Mouse (Mus musculus): Measurements from ENCODE around the gene Tfpi2.

Gene Tfpi2

DNA sequence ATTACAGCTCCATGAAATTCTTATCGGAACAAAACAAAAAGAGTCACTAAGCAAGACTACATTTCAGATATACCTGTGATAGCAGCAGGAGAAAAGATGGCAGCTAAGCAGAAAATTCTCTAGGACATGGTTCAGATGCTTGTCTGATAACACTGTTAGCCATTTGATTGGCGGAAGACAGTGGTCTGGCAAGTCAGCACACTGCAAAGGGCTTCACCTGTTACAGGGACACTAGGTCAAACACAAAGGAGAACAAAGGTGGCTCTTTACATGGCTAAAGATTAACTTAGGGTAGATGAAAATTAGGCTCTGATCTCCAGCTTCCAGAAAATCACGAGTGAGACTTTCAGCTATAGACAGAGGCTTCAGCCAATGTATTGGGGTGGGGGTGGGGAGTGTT lies at the start of gene Tfpi2:
TSS of gene Tfpi2 (minus strand) at position 170 of the 400 bp plus-strand sequence.
- DNase-seq (ENCODE audit: low spot score in 2 of 2), result no peak

DNA sequence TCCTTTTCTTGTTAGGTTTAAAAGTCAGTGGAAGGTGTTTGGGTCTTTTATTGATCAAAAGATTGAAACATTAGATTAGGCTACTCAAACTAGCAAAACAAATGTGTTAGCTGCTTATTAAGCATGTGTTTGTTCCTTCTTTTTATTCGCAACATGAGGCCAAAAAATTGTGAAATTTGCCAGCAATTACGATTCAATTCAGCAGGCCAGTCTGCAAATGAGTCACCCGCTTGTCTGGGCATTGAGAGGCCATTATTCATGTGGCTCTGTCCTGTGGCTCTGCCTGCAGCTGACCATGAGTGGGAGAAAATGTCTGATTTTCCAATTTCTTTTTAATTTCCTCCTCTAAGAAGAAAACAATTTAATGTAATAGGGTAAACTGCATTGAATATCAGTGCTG lies 42.2 kb upstream of the Tfpi2 start:
- DNase-seq (ENCODE audit: low spot score in 2 of 2), result no peak

GRCm38 (mm10) chr6:4026367-4026766 lies 37.6 kb upstream of the Tfpi2 start:
- DNase-seq (ENCODE audit: low spot score in 2 of 2), result no peak

- DNase-seq (ENCODE audit: low spot score in 2 of 2), result no peak
Observed at GRCm38 (mm10) chr6:4022645-4023044, 33.9 kb upstream of the Tfpi2 start.

- no peak for DNase-seq (ENCODE audit: low spot score in 2 of 2)
Observed at GRCm38 (mm10) chr6:4009548-4009947, 20.8 kb upstream of the Tfpi2 start.

DNA sequence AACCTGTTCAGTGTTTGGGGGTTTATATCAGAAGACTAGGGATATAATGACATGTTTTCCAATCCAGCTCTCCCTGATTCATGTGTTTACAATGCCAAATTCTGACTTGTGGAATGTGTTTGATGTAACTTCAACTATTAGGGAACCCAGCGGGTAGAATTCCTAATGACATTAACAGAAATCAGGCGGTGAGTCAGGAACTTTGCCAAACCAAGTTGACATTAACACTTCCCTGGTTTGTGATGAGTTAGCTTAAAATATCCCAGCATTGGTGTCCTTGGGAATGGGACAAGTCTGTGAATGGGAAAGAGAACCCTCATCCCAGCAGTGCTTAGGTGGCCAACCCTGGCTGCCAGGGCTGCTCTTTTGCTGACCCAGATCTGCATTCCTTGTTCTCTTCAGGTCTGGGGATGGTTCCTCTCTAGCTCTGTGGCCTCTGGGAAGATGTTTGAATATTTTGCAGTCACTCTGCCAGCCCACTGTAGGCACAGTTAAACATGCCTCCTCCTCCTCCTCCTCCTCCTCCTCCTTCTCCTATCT lies 19.9 kb upstream of the Tfpi2 start:
- DNase-seq (ENCODE audit: low spot score in 2 of 2), result no peak

DNA sequence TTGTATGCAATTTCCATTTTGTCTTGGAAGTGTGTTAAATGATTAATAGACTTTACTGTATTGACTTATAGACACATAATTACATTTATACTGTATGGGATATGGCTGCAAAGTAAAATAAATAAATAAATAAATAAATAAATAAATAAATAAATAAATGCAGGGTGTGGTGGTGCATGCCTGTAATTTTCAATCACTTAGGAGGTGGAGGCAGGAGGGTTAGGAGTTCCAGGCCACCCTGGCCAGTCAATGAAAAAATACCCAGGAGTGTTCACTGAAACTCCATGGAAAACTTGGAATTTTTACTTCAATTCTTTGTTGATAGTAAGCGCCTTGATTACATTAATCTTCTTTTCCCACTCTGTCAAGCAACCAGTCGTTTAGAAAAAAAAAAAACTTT lies 16.1 kb upstream of the Tfpi2 start:
- DNase-seq (ENCODE audit: low spot score in 2 of 2), result no peak

GRCm38 (mm10) chr6:4003890-4004306 lies 15.2 kb upstream of the Tfpi2 start, which contains the start of gene Gng11:
Gene Gng11 (plus strand): TSS chr6:4003904.
- DNase-seq (ENCODE audit: low spot score in 2 of 2), result peak; percentile 11 to 27

- no peak for DNase-seq (ENCODE audit: low spot score in 2 of 2)
Observed at GRCm38 (mm10) chr6:4003445-4003844, 14.7 kb upstream of the Tfpi2 start.

DNA sequence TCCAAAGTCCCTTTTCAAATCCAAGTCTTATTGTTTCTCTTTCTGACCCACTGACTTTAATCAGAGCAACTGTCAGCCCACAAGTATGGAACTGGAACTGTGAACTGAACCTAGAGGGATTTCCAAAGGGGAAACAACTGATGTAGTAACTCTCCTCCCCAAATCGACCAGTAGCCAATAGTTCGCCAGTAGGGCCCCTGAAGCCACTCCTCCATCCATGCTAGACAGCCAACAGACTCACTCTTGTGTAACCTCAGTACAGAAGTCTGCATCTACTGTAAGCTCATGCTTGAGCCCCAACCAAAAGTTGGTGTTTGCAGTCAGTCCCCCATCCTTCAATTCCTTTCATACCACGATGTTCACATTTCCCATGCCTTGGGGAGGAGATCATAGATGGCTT lies 12.0 kb upstream of the Tfpi2 start:
- DNase-seq (ENCODE audit: low spot score in 2 of 2), result no peak

- DNase-seq (ENCODE audit: low spot score in 2 of 2), result no peak
Observed at GRCm38 (mm10) chr6:3999296-3999695, 10.6 kb upstream of the Tfpi2 start.

- DNase-seq (ENCODE audit: low spot score in 2 of 2), result no peak
Observed at GRCm38 (mm10) chr6:3998089-3998488, 9.4 kb upstream of the Tfpi2 start.

DNA sequence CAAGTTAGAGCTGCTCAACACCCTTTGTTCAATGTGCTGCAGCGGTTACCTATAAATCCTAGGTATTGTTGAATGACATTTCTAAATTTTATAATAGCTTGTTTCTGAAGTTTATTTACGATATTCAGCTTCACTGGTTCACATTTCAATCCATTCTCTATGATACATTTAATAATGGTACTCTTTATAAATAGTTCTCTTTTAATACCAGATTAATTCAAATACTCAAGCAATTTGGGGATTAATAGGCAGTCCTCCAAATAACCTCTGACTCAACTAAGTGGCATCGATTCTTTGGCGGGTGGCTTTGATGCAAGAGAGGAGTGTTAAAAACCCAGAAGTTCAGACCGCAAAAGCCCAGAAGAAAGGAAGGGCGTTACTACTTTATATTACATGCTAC lies 4.8 kb upstream of the Tfpi2 start, which contains the start of gene Gngt1:
TSS of gene Gngt1 (plus strand) at position 301 of the 400 bp plus-strand sequence.
- no peak for DNase-seq (ENCODE audit: low spot score in 2 of 2)

DNA sequence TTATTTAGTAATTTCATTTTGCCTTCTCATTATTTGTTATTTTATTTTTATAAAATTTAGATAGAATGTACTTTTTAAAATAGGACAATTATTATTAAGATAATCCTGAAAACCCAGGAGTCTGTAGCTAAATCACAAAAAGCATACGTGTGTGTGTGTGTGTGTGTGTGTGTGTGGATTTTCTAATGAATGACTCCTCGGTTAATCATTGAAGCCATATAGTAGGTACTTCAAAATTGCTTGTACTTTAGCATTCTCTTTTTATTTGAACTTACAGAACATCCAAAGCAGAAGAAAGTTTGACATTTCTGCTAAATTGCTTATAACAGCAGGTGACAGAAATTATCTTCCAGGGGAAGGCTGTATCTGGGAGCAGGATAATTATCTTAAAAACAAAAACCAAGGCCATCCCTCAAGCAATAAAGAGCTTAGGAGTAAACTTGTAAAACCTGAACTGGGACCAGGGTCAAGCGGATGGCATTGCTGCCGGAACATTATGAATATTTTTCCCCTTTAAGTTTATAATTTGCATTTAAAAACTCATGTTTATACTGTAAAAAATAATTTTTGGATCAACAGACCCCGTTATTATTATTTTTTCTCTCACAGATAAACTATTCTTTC lies 5.9 kb downstream of the Tfpi2 start:
- DNase-seq (ENCODE audit: low spot score in 2 of 2), result no peak

GRCm38 (mm10) chr6:3973679-3974078 lies 15.0 kb downstream of the Tfpi2 start:
- no peak for DNase-seq (ENCODE audit: low spot score in 2 of 2)

DNA sequence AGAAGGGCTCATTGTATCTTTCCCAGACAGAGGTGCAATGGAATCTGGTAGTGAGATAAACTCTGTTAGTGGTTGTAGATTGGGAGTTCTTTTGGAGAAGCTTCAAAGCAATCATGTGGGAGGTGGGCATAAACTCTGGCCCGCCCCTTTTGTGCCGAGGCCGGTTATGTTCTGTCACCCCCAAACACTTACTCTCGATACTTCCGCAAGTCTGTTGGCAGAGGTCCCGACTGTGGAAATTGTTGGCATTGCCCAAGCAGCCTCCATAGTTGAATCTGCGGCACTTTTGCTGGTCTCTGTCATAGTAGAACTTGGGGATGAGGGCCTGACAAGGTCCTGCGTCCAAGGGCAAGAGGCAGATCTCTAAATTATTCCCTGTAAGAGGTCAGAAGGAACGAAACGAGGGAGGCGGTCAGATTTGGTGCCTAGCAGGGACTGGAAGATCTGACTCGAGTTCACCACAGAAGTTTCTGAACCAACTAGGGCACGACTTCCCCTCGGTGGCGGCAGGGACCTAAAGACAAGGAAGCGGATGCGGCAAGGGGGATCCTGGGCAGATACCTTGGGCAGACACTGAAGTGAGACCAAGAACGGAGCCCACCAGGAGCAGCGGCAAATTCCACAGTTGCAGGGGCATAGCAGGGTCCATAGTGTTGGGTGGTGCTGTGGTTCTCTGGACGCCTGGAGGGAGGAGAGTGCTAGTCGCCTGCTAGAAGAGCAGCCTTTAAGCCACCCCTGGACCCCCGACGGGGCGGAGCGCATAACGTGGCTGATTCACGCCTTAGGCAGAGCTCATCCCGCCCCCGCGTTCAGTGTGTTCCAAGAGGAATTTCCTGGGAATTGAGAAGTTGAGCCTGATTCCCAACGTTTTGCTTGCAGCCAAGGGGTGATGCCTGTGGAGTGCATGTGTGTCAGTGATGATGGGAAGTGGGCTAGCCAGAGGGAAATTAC lies 20.8 kb downstream of the Tfpi2 start:
- DNase-seq (ENCODE audit: low spot score in 2 of 2), result peak in 1 of 2 experiments; percentile 7

- DNase-seq (ENCODE audit: low spot score in 2 of 2), result no peak
Observed at GRCm38 (mm10) chr6:3954969-3955368, 33.8 kb downstream of the Tfpi2 start.

DNA sequence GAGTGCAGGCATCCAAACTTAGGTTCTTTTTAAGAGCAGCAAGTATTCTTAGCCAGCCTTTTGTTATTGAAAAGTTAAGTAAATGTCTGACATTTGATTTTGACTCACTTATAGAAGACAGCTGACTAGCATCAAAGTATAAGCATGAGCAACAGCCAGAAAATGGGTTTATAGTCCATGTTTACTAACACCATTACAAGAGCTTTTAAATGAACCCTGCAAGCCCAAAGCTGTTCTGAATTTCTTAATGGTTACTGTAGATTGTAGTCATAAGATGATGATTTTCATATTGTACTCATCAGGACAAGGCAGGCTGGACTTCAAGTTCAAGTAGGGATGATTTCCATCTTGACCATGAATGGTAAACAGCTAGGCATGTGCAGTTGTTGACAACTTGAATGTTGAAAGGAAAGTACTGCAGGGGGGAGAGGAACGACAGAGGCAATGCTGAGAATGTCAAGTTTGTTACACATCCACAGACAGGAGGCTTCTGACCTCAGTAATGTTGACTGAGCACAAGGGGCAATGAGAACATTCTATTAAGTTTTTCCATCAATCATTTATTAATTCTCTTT lies 52.5 kb downstream of the Tfpi2 start:
- no peak for DNase-seq (ENCODE audit: low spot score in 2 of 2)

- DNase-seq (ENCODE audit: low spot score in 2 of 2), result no peak
Observed at GRCm38 (mm10) chr6:3935606-3936005, 53.1 kb downstream of the Tfpi2 start.

- DNase-seq (ENCODE audit: low spot score in 2 of 2), result no peak
Observed at GRCm38 (mm10) chr6:3935048-3935447, 53.7 kb downstream of the Tfpi2 start.

GRCm38 (mm10) chr6:3926140-3926539 lies 62.6 kb downstream of the Tfpi2 start:
- no peak for DNase-seq (ENCODE audit: low spot score in 2 of 2)

DNA sequence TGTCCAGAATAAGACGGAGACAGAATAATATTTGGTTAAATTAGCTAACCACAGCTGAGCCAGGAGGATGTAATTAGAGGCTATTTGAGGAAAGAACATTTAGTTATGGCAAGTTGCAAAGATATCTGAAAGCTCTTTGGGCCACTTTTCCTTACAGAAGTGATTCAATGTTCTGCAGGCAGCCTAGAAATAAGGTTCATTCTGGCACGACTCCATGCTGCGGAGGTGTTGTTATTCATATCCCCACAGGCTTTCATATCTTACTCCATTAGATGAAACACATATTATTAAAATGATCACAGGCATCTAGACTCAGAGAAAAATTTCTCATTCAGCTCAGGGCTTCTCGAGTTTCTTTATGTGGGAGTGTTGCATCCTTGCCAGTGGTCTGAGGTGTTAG lies 65.8 kb downstream of the Tfpi2 start:
- no peak for DNase-seq (ENCODE audit: low spot score in 2 of 2)
